Mouse (Mus musculus) hindbrain, embryonic 15.5 days (tissue): ENCODE measurements around the gene Pum2. TPM values are rescaled to one million over a fixed set of nuclear protein-coding genes. Genes with fewer than 3 reads are reported as not detected.

ENCODE experiments used
- ATAC-seq: fragments of 200-750 bp; cut with Nextera tagmentation; 2 replicates; pipeline ENCODE4 v1.8.0; 2017; ENCODE audit warnings: low read depth, moderate number of reproducible peaks, moderate TSS enrichment; ENCODE audit not compliant: low FRiP score
- H3K27ac ChIP-seq: fragments of 300-500 bp; sonication (generic); replicated peaks from 2 replicates; pipeline ENCODE4 v1.5.1; 2015; ENCODE audit warnings: mild to moderate bottlenecking, inconsistent platforms
- H3K27me3 ChIP-seq: fragments of 300-500 bp; sonication (generic); 2 replicates; pipeline ENCODE4 v1.6.1; 2015; ENCODE audit warnings: control low read depth, inconsistent platforms
- H3K36me3 ChIP-seq: fragments of 300-500 bp; sonication (generic); 2 replicates; pipeline ENCODE4 v1.6.1; 2015; ENCODE audit warnings: control low read depth, inconsistent platforms
- H3K4me1 ChIP-seq: fragments of 300-500 bp; sonication (generic); replicated peaks from 2 replicates; pipeline ENCODE4 v1.6.1; 2015; ENCODE audit warnings: control low read depth, inconsistent platforms
- H3K4me2 ChIP-seq: fragments of 300-500 bp; sonication (generic); 2 replicates; pipeline ENCODE4 v1.6.1; 2015; ENCODE audit warnings: moderate library complexity, mild to moderate bottlenecking, inconsistent platforms
- H3K4me3 ChIP-seq: fragments of 300-500 bp; sonication (generic); 2 replicates; pipeline ENCODE4 v1.5.1; 2015; ENCODE audit warnings: mild to moderate bottlenecking, inconsistent platforms
- H3K9ac ChIP-seq: fragments of 300-500 bp; sonication (generic); 2 replicates; pipeline ENCODE4 v1.6.1; 2015; ENCODE audit warnings: inconsistent platforms
- H3K9me3 ChIP-seq: fragments of 300-500 bp; sonication (generic); 2 replicates; pipeline ENCODE4 v1.6.1; 2016; ENCODE audit warnings: control low read depth, inconsistent platforms
- WGBS: fragments of 180-500 bp; shearing (Covaris S2); methylation state at CpG from one replicate; pipeline ENCODE4 v1.1.7; 2015; 5-methylcytosine and 5-hydroxymethylcytosine counted together
- polyA plus RNA-seq: library from polyadenylated mRNA; unstranded; fragments of >200 nt; fragmentation: Nextera tagmentation; extraction: Ambion mirVana; gene quantifications from 2 replicates; pipeline ENCODE4 v1.2.1, GENCODE M21; 2015

The Pum2 gene
- polyA plus RNA-seq, 1 experiment from 2014 or later, result 46.8 TPM

GRCm38 (mm10) chr12:8712665-8713064 lies 38.7 kb downstream of the Pum2 start:
- Histone ChIP-seq H3K4me1 (no peaks in the 10 kb centered on the region), H3K9ac (no peak overlapping the region), H3K4me3 (no peak overlapping the region), H3K27ac (no peak overlapping the region), H3K36me3 (peaks cover 16% of the 10 kb centered on the region), H3K4me2 (no peak overlapping the region), H3K27me3 (no peaks in the 10 kb centered on the region), H3K9me3 (no peaks in the 10 kb centered on the region)
- ATAC-seq, result no peak
- WGBS, result 80% methylated on average over 2 of the region's 2 CpGs

GRCm38 (mm10) chr12:8716093-8716492 lies 42.2 kb downstream of the Pum2 start:
- no peak overlapping the region for H3K4me2 ChIP-seq
- no peak overlapping the region for H3K4me3 ChIP-seq
- no peaks in the 10 kb centered on the region for H3K4me1 ChIP-seq
- no peak for ATAC-seq
- peaks cover 13% of the 10 kb centered on the region for H3K36me3 ChIP-seq
- no peaks in the 10 kb centered on the region for H3K9me3 ChIP-seq
- 98% methylated on average over 1 of the region's 1 CpGs for WGBS
- no peaks in the 10 kb centered on the region for H3K27me3 ChIP-seq
- no peak overlapping the region for H3K27ac ChIP-seq
- H3K9ac ChIP-seq, result no peak overlapping the region

- ATAC-seq, result no peak
- no peak overlapping the region for H3K4me2 ChIP-seq
- H3K27ac ChIP-seq, result no peak overlapping the region
- H3K4me1 ChIP-seq, result no peaks in the 10 kb centered on the region
- no peak overlapping the region for H3K9ac ChIP-seq
- WGBS, result 69% methylated on average over 1 of the region's 1 CpGs
- no peak overlapping the region for H3K4me3 ChIP-seq
- peaks cover 39% of the 10 kb centered on the region for H3K36me3 ChIP-seq
- H3K27me3 ChIP-seq, result no peaks in the 10 kb centered on the region
- no peaks in the 10 kb centered on the region for H3K9me3 ChIP-seq
Measured at GRCm38 (mm10) chr12:8726890-8727289, 53.0 kb downstream of the Pum2 start.

GRCm38 (mm10) chr12:8728739-8729138 lies 54.8 kb downstream of the Pum2 start:
- H3K4me2 ChIP-seq, result no peak overlapping the region
- no peak overlapping the region for H3K27ac ChIP-seq
- H3K9me3 ChIP-seq, result no peaks in the 10 kb centered on the region
- H3K27me3 ChIP-seq, result no peaks in the 10 kb centered on the region
- H3K36me3 ChIP-seq, result peaks cover 29% of the 10 kb centered on the region
- WGBS, result 74% methylated on average over 2 of the region's 2 CpGs
- ATAC-seq, result no peak
- H3K9ac ChIP-seq, result no peak overlapping the region
- H3K4me1 ChIP-seq, result no peaks in the 10 kb centered on the region
- no peak overlapping the region for H3K4me3 ChIP-seq

- H3K36me3 ChIP-seq, result peaks cover 32% of the 10 kb centered on the region
- WGBS, result 99% methylated on average over 2 of the region's 2 CpGs
Measured at GRCm38 (mm10) chr12:8753654-8754053, 79.7 kb downstream of the Pum2 start.

GRCm38 (mm10) chr12:8754116-8754515 lies 80.2 kb downstream of the Pum2 start:
- H3K27me3 ChIP-seq, result no peaks in the 10 kb centered on the region
- no peaks in the 10 kb centered on the region for H3K4me1 ChIP-seq
- no peak overlapping the region for H3K4me2 ChIP-seq
- H3K4me3 ChIP-seq, result no peak overlapping the region
- H3K36me3 ChIP-seq, result peaks cover 27% of the 10 kb centered on the region
- H3K27ac ChIP-seq, result no peak overlapping the region
- H3K9ac ChIP-seq, result no peak overlapping the region
- no peak for ATAC-seq
- 87% methylated on average over 4 of the region's 4 CpGs for WGBS
- no peaks in the 10 kb centered on the region for H3K9me3 ChIP-seq

More at GRCm38 (mm10) chr12:8753654-8754053, 79.7 kb downstream of the Pum2 start:
- no peak overlapping the region for H3K27ac ChIP-seq
- H3K9me3 ChIP-seq, result no peaks in the 10 kb centered on the region
- no peaks in the 10 kb centered on the region for H3K27me3 ChIP-seq
- H3K4me3 ChIP-seq, result no peak overlapping the region
- no peak for ATAC-seq
- H3K9ac ChIP-seq, result no peak overlapping the region
- H3K4me2 ChIP-seq, result no peak overlapping the region
- H3K4me1 ChIP-seq, result no peaks in the 10 kb centered on the region

- Histone ChIP-seq H3K9ac (no peak overlapping the region), H3K27me3 (no peaks in the 10 kb centered on the region), H3K4me1 (no peaks in the 10 kb centered on the region), H3K4me3 (no peak overlapping the region), H3K27ac (no peak overlapping the region), H3K4me2 (no peak overlapping the region), H3K36me3 (peaks cover 13% of the 10 kb centered on the region), H3K9me3 (no peaks in the 10 kb centered on the region)
- ATAC-seq, result no peak
- 98% methylated on average over 3 of the region's 3 CpGs for WGBS
Measured at GRCm38 (mm10) chr12:8758029-8758428, 84.1 kb downstream of the Pum2 start.

- no peaks in the 10 kb centered on the region for H3K4me1 ChIP-seq
- H3K27ac ChIP-seq, result no peak overlapping the region
- H3K4me3 ChIP-seq, result no peak overlapping the region
- WGBS, result 80% methylated on average over 4 of the region's 4 CpGs
- H3K9me3 ChIP-seq, result no peaks in the 10 kb centered on the region
- no peak for ATAC-seq
- no peak overlapping the region for H3K4me2 ChIP-seq
- no peak overlapping the region for H3K9ac ChIP-seq
- no peaks in the 10 kb centered on the region for H3K27me3 ChIP-seq
- H3K36me3 ChIP-seq, result peaks cover 6% of the 10 kb centered on the region; the same call in 1 of the 2 replicates
Measured at GRCm38 (mm10) chr12:8759115-8759514, 85.2 kb downstream of the Pum2 start.

- 85% methylated on average over 6 of the region's 6 CpGs for WGBS
- Histone ChIP-seq H3K4me2 (no peak overlapping the region), H3K36me3 (peaks cover 6% of the 10 kb centered on the region; the same call in 1 of the 2 replicates), H3K4me1 (no peaks in the 10 kb centered on the region), H3K27ac (no peak overlapping the region), H3K9me3 (no peaks in the 10 kb centered on the region), H3K27me3 (no peaks in the 10 kb centered on the region), H3K4me3 (no peak overlapping the region), H3K9ac (no peak overlapping the region)
- no peak for ATAC-seq
Measured at GRCm38 (mm10) chr12:8759779-8760178, 85.8 kb downstream of the Pum2 start.

- H3K4me1 ChIP-seq, result no peaks in the 10 kb centered on the region
- no peak for ATAC-seq
- WGBS, result 86% methylated on average over 6 of the region's 6 CpGs
Measured at GRCm38 (mm10) chr12:8760561-8760960, 86.6 kb downstream of the Pum2 start.

GRCm38 (mm10) chr12:8761058-8761457 lies 87.1 kb downstream of the Pum2 start:
- 86% methylated on average over 7 of the region's 7 CpGs for WGBS
- peaks cover 6% of the 10 kb centered on the region; the same call in 1 of the 2 replicates for H3K36me3 ChIP-seq
- H3K4me3 ChIP-seq, result no peak overlapping the region
- no peak overlapping the region for H3K9ac ChIP-seq
- H3K9me3 ChIP-seq, result no peaks in the 10 kb centered on the region
- no peak for ATAC-seq
- H3K27me3 ChIP-seq, result no peaks in the 10 kb centered on the region
- no peak overlapping the region for H3K27ac ChIP-seq
- no peak overlapping the region for H3K4me2 ChIP-seq
- no peaks in the 10 kb centered on the region for H3K4me1 ChIP-seq

More at GRCm38 (mm10) chr12:8760561-8760960, 86.6 kb downstream of the Pum2 start:
- Histone ChIP-seq H3K9me3 (no peaks in the 10 kb centered on the region), H3K4me2 (no peak overlapping the region), H3K27me3 (no peaks in the 10 kb centered on the region), H3K4me3 (no peak overlapping the region), H3K9ac (no peak overlapping the region), H3K36me3 (peaks cover 6% of the 10 kb centered on the region; the same call in 1 of the 2 replicates), H3K27ac (no peak overlapping the region)

GRCm38 (mm10) chr12:8762667-8763066 lies 88.7 kb downstream of the Pum2 start:
- H3K4me1 ChIP-seq, result no peaks in the 10 kb centered on the region
- no peaks in the 10 kb centered on the region for H3K36me3 ChIP-seq
- H3K4me3 ChIP-seq, result no peak overlapping the region
- H3K9me3 ChIP-seq, result no peaks in the 10 kb centered on the region
- H3K27ac ChIP-seq, result no peak overlapping the region
- H3K27me3 ChIP-seq, result no peaks in the 10 kb centered on the region
- H3K4me2 ChIP-seq, result no peak overlapping the region
- 87% methylated on average over 2 of the region's 2 CpGs for WGBS
- no peak overlapping the region for H3K9ac ChIP-seq
- no peak for ATAC-seq

- Histone ChIP-seq H3K36me3 (no peaks in the 10 kb centered on the region), H3K9ac (no peak overlapping the region), H3K27ac (no peak overlapping the region), H3K4me3 (no peak overlapping the region), H3K4me1 (no peaks in the 10 kb centered on the region), H3K4me2 (no peak overlapping the region), H3K9me3 (no peaks in the 10 kb centered on the region), H3K27me3 (no peaks in the 10 kb centered on the region)
- 84% methylated on average over 15 of the region's 15 CpGs for WGBS
- ATAC-seq, result no peak
Measured at GRCm38 (mm10) chr12:8764221-8764930, 90.4 kb downstream of the Pum2 start.
